Mouse (Mus musculus) kidney, adult 2 months (tissue): Measurements from ENCODE around the gene Tmprss6.

Experiments
- CTCF ChIP-seq: fragments of 200-500 bp; conservative IDR thresholded peaks from 2 replicates; pipeline ENCODE4 v1.5.1; 2011; ENCODE audit warnings: low read depth, mild to moderate bottlenecking, control low read depth, low read length, moderate library complexity, mixed read lengths; ENCODE audit not compliant: insufficient read depth, insufficient read length
- POLR2A ChIP-seq: fragments of 200-500 bp; IDR thresholded peaks from one replicate; pipeline ENCODE4 v1.6.1; 2011; ENCODE audit warnings: low read depth, low read length, control low read depth

DNA sequence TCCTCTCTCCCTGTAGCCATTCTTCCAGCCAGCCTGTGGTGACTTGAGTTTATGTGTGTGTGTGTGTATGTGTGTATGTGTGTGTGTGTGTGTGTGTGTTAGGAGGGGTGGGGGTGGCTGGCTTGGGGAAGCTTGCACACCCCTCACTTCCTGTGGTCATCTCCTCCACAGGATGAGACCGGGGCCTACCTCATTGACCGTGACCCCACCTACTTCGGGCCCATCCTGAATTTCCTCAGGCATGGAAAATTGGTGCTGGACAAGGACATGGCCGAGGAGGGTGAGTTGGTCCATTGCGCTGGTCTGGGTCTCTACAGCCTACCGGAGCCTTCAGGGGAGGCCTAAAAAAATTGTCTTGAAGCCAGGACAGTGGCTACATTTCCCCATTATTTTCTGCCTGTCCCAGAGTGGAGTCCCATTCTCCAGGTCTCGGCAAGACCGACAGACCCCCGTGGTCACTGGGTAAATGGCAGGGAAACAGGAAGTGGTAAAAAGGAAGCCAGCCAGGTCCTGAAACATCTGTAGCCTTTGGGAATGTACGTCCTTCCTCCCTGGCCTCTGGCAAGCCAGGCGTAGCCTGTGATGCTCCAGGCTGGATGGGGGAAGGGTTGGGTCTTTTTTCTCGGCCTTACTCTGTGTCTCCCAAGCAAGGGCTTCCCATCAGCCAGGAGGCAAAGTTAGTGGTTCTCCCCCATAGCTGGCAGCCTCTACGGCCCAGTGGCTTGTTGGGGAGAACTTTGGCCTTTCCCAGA, 38.4 kb downstream of the Tmprss6 start:
- TF ChIP-seq CTCF (no peak), POLR2A (no peak)
